Mouse (Mus musculus) adrenal gland, postnatal 10 days (tissue): Measurements from ENCODE around the gene Fgf12. TPM values are rescaled to one million over a fixed set of nuclear protein-coding genes. Genes with fewer than 3 reads are reported as not detected.

Source experiments
- DNase-seq: peaks from one replicate; pipeline ENCODE4 v3.0.0; 2021; ENCODE audit warnings: mixed read lengths
- long read RNA-seq, 2 experiments: library from polyadenylated mRNA; stranded (forward); transcript quantifications; one replicate each; pipeline ENCODE4 v2.0.0; 2021
- total RNA-seq, 2 experiments: library from RNA; stranded (reverse); gene quantifications; 2 replicates each; pipeline ENCODE4 v1.2.3; 2021

The Fgf12 gene
- 1 to 10 TPM; 4.5 to 4.7 TPM for total RNA-seq
- long read RNA-seq, experiment 1: 0 reads
- long read RNA-seq, experiment 2, partial matches to known transcripts: 0 of 1 reads
- long read RNA-seq, experiment 2, other reads (novel, unspliced or antisense): 0 of 1 reads

DNA sequence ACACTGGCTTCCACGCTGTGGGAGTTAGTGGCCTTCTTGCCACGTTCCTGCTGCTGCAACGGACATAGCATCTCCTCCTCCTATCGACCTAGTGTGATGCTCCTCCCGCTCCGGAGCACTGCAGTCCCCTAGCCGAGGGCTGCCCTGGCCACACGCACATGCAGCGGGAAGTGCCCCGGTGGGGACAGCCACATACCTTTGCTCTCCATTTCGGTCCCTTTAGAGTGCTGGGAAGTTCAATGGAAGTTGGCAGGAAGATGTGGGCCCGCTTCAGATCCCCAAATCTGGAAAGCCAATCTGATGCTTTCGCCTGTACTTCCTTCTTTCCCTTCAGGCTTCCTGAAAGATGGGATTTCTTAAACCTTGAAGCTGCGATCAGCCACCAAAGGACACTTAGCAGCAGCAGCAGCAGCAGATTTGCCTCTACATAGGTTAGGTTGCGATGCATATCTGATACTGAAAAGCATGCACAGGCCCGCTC, at the start of gene Fgf12:
Gene Fgf12, minus strand, starts transcription at position 431 of the 481 bp plus-strand sequence.
- no peak for DNase-seq

DNA sequence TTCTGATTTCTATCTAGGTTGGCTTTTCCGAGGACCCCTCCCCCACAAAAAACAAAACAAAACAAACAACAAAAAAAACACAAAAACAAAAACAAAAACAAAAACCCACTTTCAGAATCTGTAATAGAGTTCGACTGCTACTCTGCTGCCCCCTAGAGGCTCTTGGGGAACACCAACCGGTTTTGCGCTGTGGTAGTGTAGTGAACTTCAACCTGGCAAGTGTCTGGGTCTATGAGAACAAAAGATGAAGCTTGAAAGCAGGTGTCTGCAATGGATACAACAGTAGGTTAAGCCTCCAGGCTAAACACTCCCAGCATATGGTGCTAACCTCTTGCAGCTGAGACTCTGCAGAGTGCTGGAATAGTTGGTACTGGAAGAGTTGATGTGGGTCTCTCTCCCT, 40.2 kb upstream of the Fgf12 start:
- DNase-seq: peak; percentile 42

DNA sequence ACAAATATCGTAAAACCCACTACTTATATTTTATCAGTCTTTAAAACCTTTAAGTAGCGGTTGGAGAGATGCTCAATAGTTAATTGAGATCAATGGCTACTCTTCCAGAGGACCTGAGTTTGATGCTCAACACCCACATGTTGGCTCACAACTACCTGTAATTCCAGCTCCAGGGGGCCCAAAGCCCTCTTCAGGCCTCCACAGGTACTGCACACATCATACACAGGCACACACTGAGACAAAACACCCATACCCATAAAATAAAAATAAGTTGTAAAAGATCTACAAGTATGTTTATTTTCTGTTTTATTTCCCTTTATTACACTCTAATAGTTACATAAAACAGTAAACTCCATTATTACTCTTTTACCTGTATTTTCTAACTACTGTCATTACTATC, 17.4 kb upstream of the Fgf12 start:
- no peak for DNase-seq

DNA sequence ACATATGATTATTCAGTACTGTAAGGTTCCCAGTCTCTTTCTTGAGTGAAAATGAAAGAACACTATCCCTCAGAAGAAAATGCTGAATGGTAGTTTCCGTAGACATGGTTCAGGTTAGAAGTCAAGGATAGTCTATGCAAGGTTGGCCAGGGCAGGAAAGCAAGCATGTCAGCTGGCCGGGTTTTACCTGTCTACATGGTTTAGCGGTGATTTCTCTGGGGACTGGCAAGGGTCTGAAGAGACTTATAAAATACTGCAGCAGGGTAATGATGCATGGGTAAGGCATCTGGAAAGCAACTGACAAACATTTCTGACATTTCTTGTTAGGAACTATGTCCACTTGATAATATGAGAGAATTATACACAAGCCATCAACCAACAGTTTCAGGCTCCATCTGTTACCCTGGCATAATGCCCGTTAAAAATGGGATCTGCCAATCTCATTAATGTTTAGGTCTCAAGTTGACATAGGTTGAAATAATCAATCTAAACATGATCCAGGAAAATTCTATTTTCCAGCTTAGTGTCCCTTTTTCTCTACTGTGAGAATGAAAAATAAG, 8.6 kb upstream of the Fgf12 start:
- no peak for DNase-seq

DNA sequence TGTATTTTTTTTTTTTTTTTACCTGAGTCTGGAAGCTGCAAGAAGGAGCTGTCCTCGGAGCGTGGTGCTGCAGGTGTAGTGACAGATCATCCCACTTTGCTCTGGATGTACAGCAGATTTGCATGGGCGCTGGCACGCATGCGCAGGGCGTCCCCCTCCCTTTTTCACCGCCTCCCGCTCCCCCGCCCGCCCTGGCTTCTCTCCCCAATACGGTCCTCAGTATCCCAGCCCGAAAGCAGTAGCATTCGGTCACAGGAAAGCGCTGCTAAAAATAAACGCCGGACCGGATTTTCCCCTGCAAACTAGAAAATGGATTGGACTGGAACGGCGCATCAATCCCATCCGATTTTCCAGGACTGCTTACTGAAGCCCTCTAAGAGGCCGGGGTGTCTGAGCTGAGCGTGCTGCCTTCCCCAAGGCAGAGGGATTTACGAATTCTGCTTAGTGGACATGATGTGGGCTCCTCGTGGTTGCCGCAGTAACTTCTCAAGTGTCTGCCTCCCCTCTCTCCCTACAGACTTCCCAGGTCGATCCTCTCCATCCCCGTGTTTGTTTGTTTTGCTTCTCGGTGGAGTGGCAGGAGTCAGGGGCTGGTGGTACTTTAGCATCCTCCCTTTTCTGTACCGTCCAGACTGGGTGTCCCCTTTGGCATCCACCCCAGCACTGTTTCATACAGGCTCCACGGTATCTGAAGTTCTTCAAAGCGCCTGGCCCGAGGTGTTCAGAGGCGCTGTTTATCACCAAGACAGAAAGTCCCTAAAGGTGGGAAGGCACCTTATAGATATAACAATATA, 453 bp upstream of the Fgf12 start:
- peak; percentile 74 for DNase-seq

DNA sequence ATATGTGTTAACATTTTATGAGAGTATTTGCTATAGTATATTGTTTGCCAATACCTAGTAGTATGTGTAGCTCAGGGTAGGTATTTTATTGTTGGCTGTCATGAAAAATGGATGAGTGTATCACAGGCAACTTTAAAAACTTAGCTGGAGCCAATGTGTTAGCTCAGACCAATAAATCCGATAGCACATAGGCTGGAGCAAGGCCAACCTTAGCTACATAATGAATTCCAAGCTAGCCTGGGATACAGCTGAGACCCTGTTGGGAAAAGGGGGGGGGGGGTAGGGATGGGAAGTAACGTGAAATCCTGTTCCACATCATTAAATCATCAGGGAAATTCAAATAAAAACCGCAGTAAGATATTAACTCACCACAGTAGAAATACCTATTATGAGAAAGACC, 18.4 kb downstream of the Fgf12 start:
- DNase-seq: no peak

DNA sequence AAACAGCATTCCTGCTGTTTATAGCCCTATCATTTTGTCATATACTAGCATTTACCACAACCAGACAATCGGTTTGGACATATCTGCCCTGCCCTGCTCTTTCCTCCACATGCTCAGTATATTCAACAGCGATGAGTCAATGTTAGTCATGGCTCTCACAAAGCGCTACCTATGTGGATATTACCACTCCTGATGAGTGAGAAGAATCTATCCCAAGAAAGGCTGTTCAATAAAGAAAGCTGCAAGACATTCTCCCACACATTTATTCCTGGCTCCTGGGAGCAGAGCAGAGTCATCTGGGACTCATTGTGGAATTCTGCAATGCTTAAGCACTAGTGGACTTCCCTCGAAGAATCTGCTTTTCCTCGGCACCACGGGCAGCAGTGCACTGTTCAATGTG, 26.1 kb downstream of the Fgf12 start:
- DNase-seq: no peak

DNA sequence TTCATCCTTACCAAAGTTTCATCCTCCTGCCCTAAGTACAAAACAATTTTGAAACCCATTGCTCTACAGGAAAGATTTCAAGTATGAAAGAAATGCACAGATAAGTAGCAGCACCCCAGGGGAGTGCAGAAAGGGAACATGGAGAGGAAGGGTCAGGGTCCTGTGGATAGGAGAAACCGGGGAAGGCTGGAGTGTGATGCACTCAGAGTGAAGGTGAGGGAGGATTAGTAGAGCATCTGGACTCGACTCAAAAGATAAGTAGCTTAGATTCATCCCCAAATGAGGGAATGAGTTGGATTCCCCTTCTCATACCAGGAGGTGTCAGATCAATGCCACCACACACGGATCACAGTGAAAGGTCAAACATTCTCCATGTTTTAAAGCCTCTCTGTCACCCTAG, 46.2 kb downstream of the Fgf12 start:
- DNase-seq: no peak

DNA sequence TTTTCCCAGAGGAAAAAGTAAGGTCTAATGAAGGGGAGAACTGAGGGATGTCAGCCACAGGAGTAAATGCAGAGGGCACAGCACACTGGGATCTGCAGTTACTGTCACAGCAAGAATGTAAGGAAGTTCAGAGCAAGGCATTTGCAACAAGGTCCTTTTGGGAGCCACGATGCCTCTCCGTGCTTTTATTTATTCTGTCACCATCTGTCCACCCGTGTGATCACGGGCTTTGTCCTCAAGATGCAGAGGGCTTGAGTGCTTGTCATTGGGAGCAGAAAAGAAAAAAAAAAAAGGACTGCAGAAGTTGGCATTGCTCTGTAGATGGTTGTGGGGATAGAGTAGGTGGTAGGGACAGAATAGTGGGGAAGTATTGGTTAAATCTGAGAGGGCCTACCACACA, 52.5 kb downstream of the Fgf12 start:
- no peak for DNase-seq

DNA sequence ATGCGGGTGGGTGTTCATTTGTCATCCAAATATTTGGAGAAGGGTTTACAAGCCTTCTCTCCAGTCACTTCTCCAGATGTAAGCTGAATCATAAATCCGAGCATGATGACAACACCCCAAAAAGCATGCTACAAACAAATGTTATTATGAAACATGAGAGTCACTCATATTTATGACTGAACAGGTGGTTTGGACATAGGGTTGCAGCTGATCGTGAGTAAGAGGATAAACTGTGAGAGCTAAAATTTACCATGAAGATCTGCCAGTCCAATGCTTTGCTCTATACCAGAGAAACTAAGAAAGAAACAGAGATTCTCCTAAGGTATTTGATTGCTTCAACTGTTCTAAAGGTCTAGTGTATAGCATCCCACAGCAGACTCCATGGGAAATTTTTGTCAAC, 56.0 kb downstream of the Fgf12 start:
- DNase-seq: no peak

DNA sequence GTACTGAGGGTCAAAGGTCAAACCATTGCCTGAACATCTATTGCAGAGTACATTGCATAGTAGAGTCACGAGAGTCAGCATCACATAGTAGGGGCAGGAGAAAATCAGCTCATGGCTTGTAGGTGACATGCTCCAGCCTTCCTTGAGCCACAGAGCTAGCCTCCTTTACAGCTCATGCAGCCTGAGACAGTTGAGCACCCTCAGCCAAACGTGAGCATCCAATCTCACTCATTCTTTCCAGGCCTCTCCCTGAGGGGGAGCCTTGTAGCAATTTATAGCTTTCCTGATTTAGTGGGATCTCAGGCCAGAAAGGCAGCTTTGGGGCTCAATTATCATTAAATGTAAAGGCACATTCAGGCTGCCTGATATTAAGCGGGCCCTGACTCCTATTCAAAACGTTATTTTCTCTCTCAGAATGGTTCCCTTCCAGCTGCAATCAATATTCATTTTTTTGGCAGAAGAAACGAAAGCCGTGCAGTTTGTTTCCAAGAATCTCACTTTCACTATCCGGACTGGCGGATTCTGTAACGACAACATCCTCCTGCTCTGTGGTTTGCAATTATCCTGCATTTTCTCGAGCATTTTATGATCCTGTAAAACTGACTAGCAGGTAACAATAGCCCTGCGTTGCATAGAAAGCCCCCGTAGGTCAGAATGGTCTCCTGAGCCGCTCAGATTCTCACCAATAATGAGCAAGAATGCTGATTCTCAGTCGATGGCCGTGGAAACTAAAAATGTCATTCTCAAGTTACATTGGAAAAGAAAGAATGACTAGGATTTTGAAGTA, 58.6 kb downstream of the Fgf12 start:
- DNase-seq: no peak

DNA sequence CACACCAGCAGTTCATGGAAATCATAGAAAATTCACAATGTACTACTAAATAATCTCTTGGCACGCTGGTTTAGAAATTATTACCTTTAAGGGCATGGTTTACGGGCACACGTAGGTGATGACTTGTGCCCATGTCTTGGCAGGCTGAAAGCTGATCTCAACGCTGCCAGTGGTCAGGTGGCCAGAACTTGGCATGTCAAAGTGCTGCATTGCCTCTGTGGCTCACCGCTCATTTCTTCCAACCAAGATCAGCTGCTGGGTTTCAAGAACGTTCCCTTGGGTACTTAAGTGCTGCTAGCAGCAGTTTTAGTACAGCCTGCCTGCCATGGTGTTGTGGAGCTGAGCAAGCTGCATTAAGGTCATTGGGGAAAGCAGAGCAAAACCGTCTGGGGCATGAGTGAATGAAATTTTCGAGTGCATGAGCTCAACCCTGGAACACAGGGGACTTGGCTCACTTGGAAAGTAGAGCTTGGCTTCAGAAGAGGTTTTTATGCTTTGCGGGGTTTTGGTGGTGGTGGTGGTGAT, 63.9 kb downstream of the Fgf12 start:
- DNase-seq: peak; percentile 43

DNA sequence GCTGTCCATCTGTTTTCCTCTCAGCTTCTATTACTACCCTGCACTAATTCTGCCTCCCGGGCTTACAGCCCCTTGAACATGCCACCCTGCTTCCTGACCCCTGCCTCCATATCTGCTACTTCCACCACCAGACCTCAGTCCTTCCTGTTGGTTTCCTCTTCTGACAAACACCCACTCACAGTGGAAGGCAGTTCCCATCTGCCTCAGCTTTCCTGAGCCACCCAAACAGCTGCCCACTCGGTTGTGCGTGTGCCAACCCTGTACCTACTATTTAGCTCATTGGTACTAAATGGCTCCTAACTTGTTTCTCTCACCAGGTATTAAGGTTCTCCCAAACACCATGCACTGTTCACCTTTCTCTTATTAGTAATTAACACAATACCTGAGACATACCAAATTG, 71.2 kb downstream of the Fgf12 start:
- DNase-seq: no peak

DNA sequence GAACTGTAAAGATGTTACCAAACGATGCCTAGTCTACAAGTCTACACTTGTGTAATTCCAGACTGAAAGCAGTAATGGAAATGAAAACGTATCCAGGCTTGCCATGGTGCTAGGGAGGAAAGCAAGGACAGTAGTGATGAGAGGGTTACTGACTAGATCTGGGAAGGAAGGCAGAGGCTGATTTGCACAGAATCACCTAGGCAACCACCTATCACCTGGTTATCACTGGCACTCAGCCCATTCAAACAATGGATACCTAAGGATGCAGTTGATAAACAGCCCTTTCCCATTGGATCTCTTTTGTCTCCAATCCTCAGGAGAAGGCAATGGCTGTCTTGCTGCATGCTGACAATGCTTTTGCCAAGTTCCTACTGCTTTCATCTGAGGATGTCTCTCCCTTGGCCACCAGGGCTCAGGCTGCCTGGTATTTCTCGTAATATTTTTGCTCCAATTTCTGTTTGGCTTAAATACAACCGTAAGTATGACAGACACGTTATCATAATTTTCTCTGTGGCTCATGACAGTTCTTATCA, 84.0 kb downstream of the Fgf12 start:
- no peak for DNase-seq

DNA sequence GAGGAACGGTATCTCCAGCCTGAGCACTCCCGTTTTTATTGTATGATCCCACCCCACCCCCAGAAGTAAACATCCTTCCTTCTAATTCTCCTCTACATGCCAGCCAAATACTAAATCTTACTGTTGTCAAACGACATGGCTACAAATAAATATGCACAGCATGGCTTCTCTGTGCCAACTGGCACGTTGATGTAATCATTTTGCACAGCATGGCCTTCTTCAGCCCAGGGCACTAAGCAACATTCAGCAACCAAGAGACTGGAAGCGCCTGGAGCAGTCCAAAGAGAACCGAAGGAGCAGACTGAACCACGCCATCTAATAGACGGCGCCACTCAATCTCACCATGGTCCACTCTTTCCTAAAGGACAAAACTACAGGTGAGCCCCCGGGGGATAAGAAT, 100.2 kb downstream of the Fgf12 start:
- no peak for DNase-seq

DNA sequence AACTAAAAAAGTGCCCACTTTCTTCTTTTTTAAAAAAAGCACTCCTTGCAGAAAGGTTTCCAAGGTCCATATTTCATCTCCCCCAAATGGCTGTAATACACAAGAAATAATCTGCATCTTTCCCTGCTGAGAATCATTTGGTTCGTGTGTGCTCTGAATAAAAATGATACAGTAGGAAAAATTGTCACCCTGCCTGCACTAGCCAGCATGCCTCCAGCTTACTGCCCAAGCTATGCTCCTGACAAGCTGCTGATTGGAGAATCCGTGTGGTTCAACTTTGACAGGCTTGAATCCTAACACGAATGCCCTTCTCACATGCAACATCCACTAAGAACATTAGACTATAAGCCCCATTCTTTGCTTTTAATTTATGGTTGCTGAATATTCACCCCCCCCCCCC, 102.3 kb downstream of the Fgf12 start:
- no peak for DNase-seq

DNA sequence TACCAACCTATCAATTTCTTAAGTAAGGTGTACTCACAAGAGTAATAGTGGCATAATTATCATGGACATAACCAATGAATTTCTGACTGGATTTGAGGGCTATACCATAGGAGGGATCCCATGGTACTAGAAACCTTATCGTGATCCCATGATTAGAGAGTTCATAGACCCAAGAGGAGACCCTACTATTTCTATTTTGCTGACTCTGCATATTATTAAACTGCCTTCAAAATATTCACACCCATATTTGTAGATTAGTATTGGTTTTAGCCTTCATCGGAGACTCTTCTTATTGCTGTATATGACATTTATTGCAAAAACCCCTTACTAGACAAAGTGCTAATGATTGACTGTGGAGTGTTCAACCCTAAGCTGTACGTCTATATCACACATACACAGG, 107.8 kb downstream of the Fgf12 start:
- DNase-seq: no peak

DNA sequence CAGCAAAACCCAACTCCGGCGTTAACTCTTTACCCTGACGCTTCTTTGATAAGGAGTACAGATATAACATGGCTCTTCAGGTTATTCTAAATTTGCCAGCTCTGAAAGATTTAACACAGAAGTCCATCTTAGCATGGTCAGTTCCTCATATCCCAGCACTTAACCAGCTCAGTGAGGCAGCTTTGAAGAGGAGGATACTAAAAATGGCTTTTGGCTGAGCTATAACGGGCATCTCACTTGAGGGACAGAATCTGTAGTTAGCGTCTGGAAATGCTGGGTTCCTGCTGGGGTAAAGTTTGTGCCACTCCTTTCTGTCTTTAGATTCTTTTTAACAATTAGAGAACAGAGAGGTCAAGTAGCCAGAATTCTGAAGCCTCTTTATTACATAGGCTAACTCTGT, 121.1 kb downstream of the Fgf12 start:
- DNase-seq: no peak

DNA sequence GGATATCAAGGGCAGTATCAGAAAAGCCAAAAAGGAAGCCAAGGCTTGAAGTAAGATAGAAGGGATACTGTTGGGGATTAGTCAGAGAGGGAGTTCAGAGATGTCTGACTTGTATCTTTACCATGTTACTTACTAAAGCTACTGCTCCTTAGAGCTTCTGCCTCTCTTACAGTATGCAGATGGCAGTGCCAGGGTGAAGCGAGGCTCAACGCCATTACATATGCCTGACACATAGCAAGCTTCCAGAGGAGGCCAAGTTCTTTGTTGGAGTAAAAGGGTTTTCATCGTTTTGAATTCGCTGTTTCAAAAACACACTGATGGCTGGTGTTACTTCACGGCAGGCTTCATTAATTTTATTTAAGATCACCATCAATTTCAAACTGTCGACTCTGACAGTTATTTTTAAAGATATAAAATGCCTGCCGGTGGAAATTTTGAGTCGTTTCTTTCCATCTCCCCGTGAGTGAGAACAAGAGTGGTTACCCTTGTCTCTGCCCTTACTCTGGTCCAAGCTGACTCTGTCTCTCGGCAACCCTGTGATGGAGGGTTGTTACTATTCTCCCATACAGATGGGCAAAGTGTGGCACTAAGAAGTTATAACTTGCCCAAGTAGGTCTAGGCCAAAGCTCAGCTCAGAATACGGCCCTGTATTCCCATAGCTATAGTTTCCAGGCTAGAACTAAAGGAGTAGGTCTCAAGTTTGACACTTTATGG, 121.9 kb downstream of the Fgf12 start:
- no peak for DNase-seq

DNA sequence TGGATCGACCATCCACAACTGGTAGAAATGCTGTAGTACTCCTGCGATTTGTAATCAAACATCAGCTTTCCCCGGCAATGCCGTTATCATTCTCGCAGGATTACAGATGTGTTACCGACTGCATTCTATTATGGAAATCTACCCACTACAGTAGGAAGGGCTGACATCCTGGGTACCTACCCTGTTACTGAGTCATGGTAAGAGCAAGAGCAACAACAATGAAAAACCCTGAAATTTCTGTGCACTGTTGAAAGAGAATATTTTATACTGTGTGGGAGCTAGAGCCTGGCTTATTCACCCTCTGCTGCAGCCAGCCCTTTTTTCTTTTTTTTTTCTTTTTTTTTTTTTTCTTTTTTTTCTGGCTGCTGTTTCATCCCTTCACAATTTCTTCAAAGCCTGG, 126.6 kb downstream of the Fgf12 start:
- no peak for DNase-seq

DNA sequence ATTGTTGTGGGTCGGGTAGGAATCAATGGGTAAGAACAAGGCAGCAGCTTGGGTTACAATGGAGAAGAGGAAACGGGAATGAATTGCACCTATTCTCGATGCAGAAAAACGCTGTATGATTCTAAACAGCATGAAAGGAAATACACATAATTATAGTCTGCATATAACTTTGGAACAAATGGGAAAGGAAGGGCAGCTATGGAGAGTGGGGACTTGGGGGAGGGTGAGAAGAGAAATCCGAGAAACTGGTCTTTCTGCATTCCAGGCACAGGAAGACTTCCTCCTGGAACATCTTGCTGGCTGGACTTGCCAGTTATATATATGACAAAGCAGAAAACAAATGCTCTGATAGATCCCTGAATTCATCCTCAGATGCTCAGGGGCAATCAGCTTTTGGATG, 127.2 kb downstream of the Fgf12 start:
- no peak for DNase-seq

DNA sequence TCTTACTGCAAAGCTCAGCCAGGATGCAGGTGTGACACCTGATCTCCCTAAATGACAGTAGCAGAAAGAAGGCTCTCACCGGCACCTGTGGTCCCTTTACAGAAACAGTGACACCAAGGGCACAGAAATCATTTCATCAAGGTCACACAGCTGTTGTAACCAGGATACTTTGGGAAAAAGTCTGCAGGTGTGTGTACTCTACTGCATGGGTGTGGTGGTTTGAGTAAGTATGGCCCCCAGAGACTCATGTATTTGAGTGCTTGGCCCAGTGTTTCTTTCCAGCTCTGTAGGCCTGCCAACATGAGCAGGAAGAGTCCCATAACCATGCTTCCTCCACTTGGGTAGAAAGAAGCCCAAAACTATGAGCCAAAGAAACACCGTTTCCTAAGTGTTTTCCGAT, 138.5 kb downstream of the Fgf12 start:
- DNase-seq: no peak
